Mouse (Mus musculus) testis, adult 2 months (tissue): ENCODE results near the gene Cramp1l.

Source experiments
- CTCF ChIP-seq: fragments of 200-500 bp; IDR thresholded peaks from 2 replicates; pipeline ENCODE4 v1.5.1; 2012; ENCODE audit warnings: low read depth, mild to moderate bottlenecking, inconsistent platforms, low read length, moderate library complexity; ENCODE audit not compliant: control insufficient read depth, insufficient read depth, insufficient replicate concordance
- POLR2A ChIP-seq: fragments of 200-500 bp; IDR thresholded peaks from 2 replicates; pipeline ENCODE4 v1.6.1; 2012; ENCODE audit warnings: low read depth, mild to moderate bottlenecking, inconsistent platforms, low read length, moderate library complexity; ENCODE audit not compliant: control insufficient read depth

DNA sequence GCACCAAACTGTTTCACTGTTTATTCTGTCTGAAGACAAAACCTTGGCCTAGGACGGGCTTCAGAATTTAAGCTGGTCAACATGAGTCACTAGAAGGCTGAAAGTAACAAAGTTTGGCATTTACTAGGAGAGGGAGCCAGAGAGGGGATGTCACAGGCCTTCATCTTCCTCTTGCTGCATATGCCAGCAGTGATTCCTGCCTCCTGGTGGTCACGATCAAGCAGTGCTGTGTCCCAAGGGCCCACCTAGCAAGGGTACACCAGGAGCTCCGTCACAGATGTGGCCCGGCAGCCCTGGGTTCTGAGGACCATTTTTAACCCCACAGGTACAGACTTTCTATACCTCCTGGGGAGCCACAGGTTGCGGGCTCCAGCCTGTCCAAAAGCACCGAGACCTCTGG, 41.5 kb upstream of the Cramp1l start:
- TF ChIP-seq POLR2A (no peak), CTCF (no peak; the same call in 1 of the 2 replicates)
